Mouse (Mus musculus) midbrain, embryonic 13.5 days (tissue): ENCODE data around the gene a. TPM values are rescaled to one million over a fixed set of nuclear protein-coding genes. Genes with fewer than 3 reads are reported as not detected.
"Not testable (repeated sequence)": the region's sequence is repeated elsewhere in the genome, so short reads cannot be mapped to it uniquely, and the experiment has no call there.

Source experiments
- ATAC-seq: fragments of 200-750 bp; cut with Nextera tagmentation; 2 replicates; pipeline ENCODE4 v1.8.0; 2017; ENCODE audit warnings: mild to moderate bottlenecking, moderate TSS enrichment, moderate library complexity
- H3K27ac ChIP-seq: fragments of 300-500 bp; sonication (generic); 2 replicates; pipeline ENCODE4 v1.5.1; 2015; ENCODE audit warnings: inconsistent platforms, mild to moderate bottlenecking, moderate library complexity
- H3K27me3 ChIP-seq: fragments of 300-500 bp; sonication (generic); 2 replicates; pipeline ENCODE4 v1.6.1; 2015; ENCODE audit warnings: mild to moderate bottlenecking, inconsistent platforms
- H3K36me3 ChIP-seq: fragments of 300-500 bp; sonication (generic); 2 replicates; pipeline ENCODE4 v1.6.1; 2015; ENCODE audit warnings: mild to moderate bottlenecking, inconsistent platforms
- H3K4me1 ChIP-seq: fragments of 300-500 bp; sonication (generic); replicated peaks from 2 replicates; pipeline ENCODE4 v1.6.1; 2015; ENCODE audit warnings: inconsistent platforms
- H3K4me2 ChIP-seq: fragments of 300-500 bp; sonication (generic); replicated peaks from 2 replicates; pipeline ENCODE4 v1.6.1; 2015; ENCODE audit warnings: moderate library complexity, mild to moderate bottlenecking, inconsistent platforms
- H3K4me3 ChIP-seq: fragments of 300-500 bp; sonication (generic); replicated peaks from 2 replicates; pipeline ENCODE4 v1.5.1; 2015; ENCODE audit warnings: mild to moderate bottlenecking, inconsistent platforms
- H3K9ac ChIP-seq: fragments of 300-500 bp; sonication (generic); replicated peaks from 2 replicates; pipeline ENCODE4 v1.6.1; 2015; ENCODE audit warnings: mild to moderate bottlenecking, inconsistent platforms
- H3K9me3 ChIP-seq: fragments of 300-500 bp; sonication (generic); 2 replicates; pipeline ENCODE4 v1.6.1; 2016; ENCODE audit warnings: mild to moderate bottlenecking, inconsistent platforms
- WGBS: fragments of 180-500 bp; shearing (Covaris S2); methylation state at CpG from one replicate; pipeline ENCODE4 v1.1.7; 2015; 5-methylcytosine and 5-hydroxymethylcytosine counted together
- polyA plus RNA-seq: library from polyadenylated mRNA; unstranded; fragments of >200 nt; fragmentation: Nextera tagmentation; extraction: Ambion mirVana; gene quantifications from 2 replicates; pipeline ENCODE4 v1.2.1, GENCODE M21; 2015

The a gene
- polyA plus RNA-seq, 1 experiment from 2014 or later: 1.5 TPM

DNA sequence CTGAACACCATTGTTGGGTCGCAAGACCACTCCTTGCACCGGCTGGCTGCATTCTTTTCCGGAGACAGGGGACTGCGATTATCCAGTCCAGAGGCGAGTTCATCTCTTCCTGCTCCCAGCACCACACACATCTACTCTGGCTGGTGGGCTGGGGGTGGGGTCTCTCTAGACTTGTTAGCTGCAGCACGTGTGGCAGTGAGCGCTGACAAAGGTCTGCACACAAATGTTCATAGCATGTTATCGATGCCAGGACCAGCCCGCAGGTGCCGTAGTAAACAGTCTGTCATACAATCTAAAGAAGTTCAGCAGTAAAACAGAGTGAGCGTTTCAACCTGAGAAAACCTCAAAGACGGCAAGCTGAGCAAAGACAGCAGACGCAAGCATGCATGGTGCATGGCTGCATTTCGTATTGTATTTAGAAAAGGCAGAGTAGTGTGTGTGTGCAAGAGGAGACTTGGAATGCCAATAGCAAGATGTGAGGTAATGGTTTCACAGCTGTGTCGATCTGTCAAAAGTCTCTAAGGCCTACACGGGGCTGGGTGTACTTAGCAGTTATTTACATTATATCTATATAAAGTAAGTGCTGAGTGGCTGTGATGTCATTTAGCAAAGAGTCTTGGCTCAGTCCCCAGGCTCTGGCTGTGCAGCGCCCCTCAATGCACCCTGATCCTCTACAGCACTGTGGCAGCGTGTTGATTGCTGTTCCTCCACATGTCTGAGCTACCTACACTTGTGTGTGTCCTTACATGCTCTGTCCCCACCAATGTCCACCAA is 180.9 kb downstream of the a start:
- no peak for ATAC-seq
- H3K4me1 ChIP-seq: peaks cover 5% of the 10 kb centered on the region
- H3K36me3 ChIP-seq: no peaks in the 10 kb centered on the region
- H3K27ac ChIP-seq: no peak overlapping the region
- no peak overlapping the region for H3K9ac ChIP-seq
- H3K4me2 ChIP-seq: no peak overlapping the region
- no peaks in the 10 kb centered on the region for H3K9me3 ChIP-seq
- no peak overlapping the region for H3K4me3 ChIP-seq
- H3K27me3 ChIP-seq: no peaks in the 10 kb centered on the region
- WGBS: 74% methylated on average over 18 of the region's 18 CpGs

DNA sequence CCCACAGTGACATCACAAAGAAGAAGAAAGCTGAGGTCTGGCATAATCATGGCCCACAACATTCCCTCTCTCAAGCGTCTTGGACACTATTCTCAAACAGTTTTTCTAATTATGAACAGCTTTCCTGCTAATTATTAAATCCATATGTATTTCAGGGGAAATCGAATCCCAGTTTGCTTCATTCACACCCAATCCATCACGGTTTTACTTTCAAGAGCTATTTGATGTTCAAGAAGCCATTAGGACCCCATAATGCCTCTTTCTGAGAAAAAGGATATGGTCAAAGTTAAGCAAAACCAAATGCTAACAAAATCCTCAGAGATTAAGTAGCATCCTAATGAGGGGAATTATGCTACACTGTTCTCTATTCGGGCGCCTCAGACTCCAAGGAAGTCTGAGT is 181.8 kb downstream of the a start:
- WGBS: 80% methylated on average over 5 of the region's 5 CpGs
- Histone ChIP-seq H3K9me3 (no peaks in the 10 kb centered on the region), H3K36me3 (no peaks in the 10 kb centered on the region), H3K27me3 (no peaks in the 10 kb centered on the region), H3K4me2 (no peak overlapping the region), H3K4me1 (peaks cover 5% of the 10 kb centered on the region), H3K27ac (no peak overlapping the region), H3K4me3 (no peak overlapping the region), H3K9ac (no peak overlapping the region)
- ATAC-seq: no peak

DNA sequence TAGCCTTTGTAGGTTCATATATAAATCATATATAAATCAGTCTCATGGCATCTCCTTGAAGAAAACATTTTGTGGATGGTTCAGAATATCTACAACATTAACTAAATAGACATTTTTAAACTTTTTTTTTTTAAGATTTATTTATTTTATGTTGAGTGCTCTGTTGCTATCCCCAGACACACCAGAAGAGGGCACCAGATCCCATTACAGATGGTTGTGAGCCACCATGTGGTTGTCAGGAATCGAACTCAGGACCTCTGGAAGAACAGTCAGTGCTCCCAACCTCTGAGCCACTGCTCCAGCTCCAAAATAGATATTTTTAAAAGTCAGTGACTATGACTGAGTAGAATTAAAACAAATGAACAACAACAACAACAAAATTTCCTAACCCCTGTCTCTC is 195.4 kb downstream of the a start:
- no peak for ATAC-seq
- Histone ChIP-seq H3K4me1 (no peaks in the 10 kb centered on the region), H3K4me3 (no peak overlapping the region), H3K36me3 (no peaks in the 10 kb centered on the region), H3K9ac (no peak overlapping the region), H3K27me3 (no peaks in the 10 kb centered on the region), H3K27ac (no peak overlapping the region), H3K4me2 (no peak overlapping the region), H3K9me3 (no peaks in the 10 kb centered on the region)
- 65% methylated on average over 1 of the region's 1 CpGs for WGBS

DNA sequence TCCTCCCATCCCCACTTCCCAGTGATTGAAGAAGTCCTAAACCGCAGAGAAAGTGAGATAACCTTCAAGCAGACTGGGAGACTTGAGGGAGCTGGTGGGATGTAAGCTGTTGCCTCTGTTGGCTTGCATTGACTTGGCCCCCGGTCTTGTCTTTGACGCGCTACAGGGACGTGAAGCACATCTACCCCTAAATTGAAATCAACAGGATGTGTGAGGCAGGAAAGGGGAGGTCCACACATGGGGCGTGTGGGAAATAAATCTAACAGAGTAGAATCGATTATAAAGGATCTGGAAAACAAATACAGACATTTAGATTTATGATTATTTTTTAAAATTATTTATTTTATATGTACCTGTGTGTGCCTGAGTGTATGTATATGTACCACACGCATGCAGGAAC is 200.2 kb downstream of the a start:
- Histone ChIP-seq H3K4me2 (no peak overlapping the region), H3K4me3 (no peak overlapping the region), H3K27me3 (no peaks in the 10 kb centered on the region), H3K36me3 (no peaks in the 10 kb centered on the region), H3K9ac (no peak overlapping the region), H3K9me3 (no peaks in the 10 kb centered on the region), H3K4me1 (no peaks in the 10 kb centered on the region), H3K27ac (no peak overlapping the region)
- ATAC-seq: no peak
- WGBS: 84% methylated on average over 8 of the region's 8 CpGs

GRCm38 (mm10) chr2:154992083-154992482 is 200.9 kb downstream of the a start:
- 87% methylated on average over 5 of the region's 5 CpGs for WGBS

GRCm38 (mm10) chr2:155005491-155005890 is 214.3 kb downstream of the a start:
- no peak for ATAC-seq
- no peak overlapping the region for H3K4me3 ChIP-seq
- no peaks in the 10 kb centered on the region for H3K36me3 ChIP-seq
- H3K4me1 ChIP-seq: no peaks in the 10 kb centered on the region
- H3K27me3 ChIP-seq: no peaks in the 10 kb centered on the region
- no peak overlapping the region for H3K9ac ChIP-seq
- H3K9me3 ChIP-seq: no peaks in the 10 kb centered on the region
- H3K4me2 ChIP-seq: no peak overlapping the region
- no peak overlapping the region for H3K27ac ChIP-seq
- 91% methylated on average over 11 of the region's 11 CpGs for WGBS

More at GRCm38 (mm10) chr2:154992083-154992482, 200.9 kb downstream of the a start:
- no peak overlapping the region for H3K9ac ChIP-seq
- H3K9me3 ChIP-seq: no peaks in the 10 kb centered on the region
- no peak overlapping the region for H3K4me3 ChIP-seq
- ATAC-seq: no peak
- H3K27me3 ChIP-seq: no peaks in the 10 kb centered on the region
- H3K27ac ChIP-seq: no peak overlapping the region
- no peaks in the 10 kb centered on the region for H3K36me3 ChIP-seq
- no peak overlapping the region for H3K4me2 ChIP-seq
- no peaks in the 10 kb centered on the region for H3K4me1 ChIP-seq

DNA sequence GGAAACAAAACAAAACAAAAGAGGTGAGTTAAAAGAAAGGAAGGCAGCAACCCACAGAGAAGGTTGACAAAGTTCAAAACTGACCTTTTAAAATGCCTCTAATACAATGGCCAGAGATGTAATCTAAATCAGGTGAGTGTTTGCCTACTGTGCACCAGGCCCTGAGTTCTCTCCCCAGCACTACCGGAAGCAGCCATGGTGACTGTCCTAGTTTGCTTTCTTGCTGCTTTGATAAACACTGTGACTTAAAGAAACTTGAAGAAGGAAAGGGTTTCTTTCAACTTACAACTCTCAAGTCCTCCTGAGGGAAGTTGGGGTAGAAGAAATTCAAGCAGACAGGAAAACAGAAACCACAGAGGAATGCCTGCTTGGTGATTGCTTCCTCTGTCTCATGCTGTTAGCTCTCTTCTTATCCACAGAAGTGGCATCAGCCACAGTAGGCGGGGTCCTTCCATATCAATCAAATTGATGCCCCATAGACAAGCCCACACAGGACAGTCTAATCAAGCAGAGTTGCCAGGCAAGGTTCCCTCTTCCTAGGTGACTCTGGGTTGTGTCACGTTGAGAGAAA is 220.0 kb downstream of the a start:
- no peak overlapping the region for H3K4me2 ChIP-seq
- no peaks in the 10 kb centered on the region for H3K9me3 ChIP-seq
- no peak overlapping the region for H3K27ac ChIP-seq
- no peak for ATAC-seq
- H3K4me1 ChIP-seq: no peaks in the 10 kb centered on the region
- H3K9ac ChIP-seq: no peak overlapping the region
- H3K36me3 ChIP-seq: no peaks in the 10 kb centered on the region
- no peak overlapping the region for H3K4me3 ChIP-seq
- 59% methylated on average over 3 of the region's 3 CpGs for WGBS
- H3K27me3 ChIP-seq: peaks cover 10% of the 10 kb centered on the region; the same call in 1 of the 2 replicates

GRCm38 (mm10) chr2:155012991-155013390 is 221.8 kb downstream of the a start:
- no peaks in the 10 kb centered on the region for H3K36me3 ChIP-seq
- no peak overlapping the region for H3K4me2 ChIP-seq
- peaks cover 10% of the 10 kb centered on the region; the same call in 1 of the 2 replicates for H3K27me3 ChIP-seq
- H3K4me3 ChIP-seq: no peak overlapping the region
- no peaks in the 10 kb centered on the region for H3K9me3 ChIP-seq
- H3K27ac ChIP-seq: no peak overlapping the region
- H3K9ac ChIP-seq: no peak overlapping the region
- no peaks in the 10 kb centered on the region for H3K4me1 ChIP-seq
- 75% methylated on average over 6 of the region's 6 CpGs for WGBS
- ATAC-seq: no peak

- ATAC-seq, H3K27ac ChIP-seq, H3K9ac ChIP-seq, H3K4me1 ChIP-seq, H3K4me3 ChIP-seq, H3K36me3 ChIP-seq, H3K9me3 ChIP-seq, H3K4me2 ChIP-seq: not testable (repeated sequence)
- WGBS: 26% methylated on average over 5 of the region's 9 CpGs
- H3K27me3 ChIP-seq: peaks cover 10% of the 10 kb centered on the region; the same call in 1 of the 2 replicates
Measured at GRCm38 (mm10) chr2:155016751-155017150, 225.5 kb downstream of the a start.

GRCm38 (mm10) chr2:155018251-155018755 is 227.1 kb downstream of the a start, which contains the start of gene Gm14226:
TSS of gene Gm14226 (plus strand) at chr2:155018266.
- peak within 1 kb of the TSS; percentile 91 for H3K4me2 ChIP-seq
- not testable (repeated sequence) for H3K4me1 ChIP-seq, H3K9me3 ChIP-seq, H3K36me3 ChIP-seq
- ATAC-seq: peak; percentile 16; the same call in 1 of the 2 replicates
- WGBS: under 1% methylated on average over 24 of the region's 26 CpGs
- peak within 1 kb of the TSS; percentile 76 for H3K27ac ChIP-seq
- peaks cover 10% of the 10 kb centered on the region; the same call in 1 of the 2 replicates for H3K27me3 ChIP-seq
- peak within 1 kb of the TSS; percentile 45 for H3K4me3 ChIP-seq
- peak within 1 kb of the TSS; percentile 59 for H3K9ac ChIP-seq

DNA sequence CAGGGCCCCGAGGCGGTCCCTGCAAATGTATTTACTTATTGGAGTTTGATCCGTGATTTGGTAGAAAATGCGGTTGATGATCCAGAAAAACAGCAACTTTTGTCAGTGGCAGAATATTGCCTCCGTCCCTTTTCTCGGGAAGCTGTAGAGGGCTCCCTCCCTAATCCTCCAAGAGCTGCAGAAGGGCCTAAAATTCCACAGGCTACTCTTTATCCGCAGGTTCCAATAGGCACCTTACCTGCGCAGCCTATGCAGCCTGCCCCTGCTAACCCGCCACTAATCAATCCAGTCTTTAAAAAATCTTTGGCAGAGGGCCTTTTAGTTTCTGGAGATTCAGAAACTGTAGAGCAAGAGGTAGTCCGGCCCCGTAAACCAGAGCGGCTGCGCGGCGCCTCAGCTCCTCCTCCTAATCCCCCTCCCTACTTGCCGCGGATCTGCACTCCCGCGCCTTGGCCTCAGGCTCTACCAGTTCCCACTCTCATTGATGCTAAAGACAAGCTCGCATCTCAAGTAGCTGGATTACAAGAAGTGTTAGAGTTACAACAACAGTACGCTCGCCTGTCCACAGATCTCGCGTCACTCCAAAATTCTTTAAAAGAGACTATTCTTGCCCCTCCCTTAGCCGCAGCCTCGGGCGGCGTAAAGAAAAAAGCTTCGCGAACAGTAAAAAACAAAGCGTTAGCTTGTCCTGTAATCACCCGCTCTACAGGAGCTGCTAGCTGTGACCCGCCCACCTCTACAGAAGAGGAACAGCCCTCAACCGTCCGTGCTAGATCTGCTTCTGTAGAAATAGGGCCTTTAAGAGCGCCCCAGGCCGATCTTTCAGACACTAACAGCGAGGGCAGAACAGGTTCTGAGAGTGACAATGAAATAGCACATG is 227.8 kb downstream of the a start:
- H3K9me3 ChIP-seq: no peaks in the 10 kb centered on the region
- H3K27ac ChIP-seq: peak overlapping the region; percentile 76
- under 1% methylated on average over 38 of the region's 38 CpGs for WGBS
- peak; percentile 94 for ATAC-seq
- H3K9ac ChIP-seq: peak overlapping the region; percentile 59
- H3K4me1 ChIP-seq: peaks cover 7% of the 10 kb centered on the region
- H3K36me3 ChIP-seq: no peaks in the 10 kb centered on the region
- H3K4me2 ChIP-seq: peak overlapping the region; percentile 91
- peak overlapping the region; percentile 45 for H3K4me3 ChIP-seq
- peaks cover 5% of the 10 kb centered on the region; the same call in 1 of the 2 replicates for H3K27me3 ChIP-seq
